Mouse (Mus musculus) cerebellum, adult 18-20 months (tissue): ENCODE results near the gene Nup88.
"Not testable (repeated sequence)": the region's sequence is repeated elsewhere in the genome, so short reads cannot be mapped to it uniquely, and the experiment has no call there.

Experiments used
- DNase-seq, 2 experiments: peaks; one replicate each; pipeline ENCODE4 v3.0.0; 2021

Nup88 gene

GRCm38 (mm10) chr11:70969271-70969794 is 440 bp downstream of the Nup88 start:
- DNase-seq, result peak; percentile 11

- DNase-seq, result no peak
These were observed 5.4 kb downstream of the Nup88 start for GRCm38 (mm10) chr11:70964222-70964907.

GRCm38 (mm10) chr11:70960786-70961554 is 8.8 kb downstream of the Nup88 start:
- DNase-seq, result no peak

GRCm38 (mm10) chr11:70954711-70955110 is 15.1 kb downstream of the Nup88 start:
- DNase-seq, result no peak

- no peak for DNase-seq
These were observed 24.6 kb downstream of the Nup88 start for GRCm38 (mm10) chr11:70944935-70945817.

- DNase-seq, result peak in 1 of 2 experiments; percentile 31
These were observed 26.1 kb downstream of the Nup88 start for GRCm38 (mm10) chr11:70943651-70944050.

- DNase-seq, result no peak
These were observed 27.2 kb downstream of the Nup88 start for GRCm38 (mm10) chr11:70942596-70942995.

GRCm38 (mm10) chr11:70935316-70935715 is 34.5 kb downstream of the Nup88 start:
- no peak for DNase-seq

GRCm38 (mm10) chr11:70931461-70931860 is 38.3 kb downstream of the Nup88 start:
- no peak for DNase-seq

GRCm38 (mm10) chr11:70919524-70919923 is 50.2 kb downstream of the Nup88 start:
- no peak for DNase-seq

GRCm38 (mm10) chr11:70917896-70918295 is 51.9 kb downstream of the Nup88 start:
- no peak for DNase-seq

- DNase-seq, result no peak
These were observed 57.9 kb downstream of the Nup88 start for GRCm38 (mm10) chr11:70911920-70912319.

GRCm38 (mm10) chr11:70911323-70911722 is 58.5 kb downstream of the Nup88 start:
- DNase-seq, result no peak

GRCm38 (mm10) chr11:70906681-70907080 is 63.1 kb downstream of the Nup88 start:
- peak in 1 of 2 experiments; percentile 3 for DNase-seq

GRCm38 (mm10) chr11:70898182-70898581 is 71.6 kb downstream of the Nup88 start:
- not testable (repeated sequence) for DNase-seq

- no peak for DNase-seq
These were observed 72.1 kb downstream of the Nup88 start for GRCm38 (mm10) chr11:70897680-70898079.
